ENCODE assay signal across 18 mouse cellular contexts in the genomic region with DNA sequence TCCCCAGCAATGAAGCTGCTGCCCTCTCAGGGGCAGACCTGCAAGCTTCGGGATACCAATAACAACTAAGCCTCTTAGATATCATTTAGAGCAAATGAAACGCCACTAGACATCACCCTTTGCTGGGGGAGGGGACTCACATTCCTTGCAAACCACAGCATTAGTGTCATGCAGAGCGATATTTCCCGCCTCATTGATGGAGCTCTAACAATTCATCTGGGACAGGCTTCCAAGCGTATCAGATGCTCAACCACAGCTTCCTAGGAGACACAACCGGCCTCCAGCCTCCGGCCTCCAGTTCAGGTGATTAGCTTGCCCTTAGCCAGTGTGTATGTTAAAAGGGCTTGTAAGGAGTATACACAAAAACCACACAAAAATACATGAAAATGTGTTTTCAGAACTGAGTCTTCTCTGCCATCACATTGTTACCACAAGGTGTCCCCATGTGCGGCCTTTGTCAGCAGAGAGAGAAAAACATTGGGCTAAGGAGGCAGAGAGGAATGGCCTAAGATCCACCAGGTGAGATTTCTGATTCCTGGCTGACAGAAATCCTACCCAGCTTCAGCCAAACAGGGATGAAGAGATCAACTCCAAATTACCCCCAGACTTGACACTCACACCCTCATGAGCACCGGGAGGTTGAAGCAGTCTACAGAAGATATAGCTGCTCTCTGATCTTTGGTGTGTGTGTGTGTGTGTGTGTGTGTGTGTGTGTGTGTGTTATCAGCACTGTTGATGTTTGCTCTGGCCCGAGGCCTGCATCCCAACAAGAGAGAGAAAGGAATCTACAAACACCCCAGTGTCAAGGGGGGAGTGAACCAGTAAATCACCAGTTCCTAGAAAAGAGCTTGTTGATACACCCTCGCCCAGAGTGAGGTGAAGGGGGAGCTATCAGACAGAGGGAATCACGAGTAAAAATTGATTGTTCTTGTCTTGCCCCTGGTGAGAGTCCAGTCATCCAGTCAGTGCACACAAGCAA. TPM values are rescaled to one million over a fixed set of nuclear protein-coding genes. Genes with fewer than 3 reads are reported as not detected.
A peak's percentile ranks its signal among the peaks of the same experiment; 100 is the strongest.
DNase-seq lines count a peak whose midpoint lies in the region; ATAC-seq and TF ChIP-seq lines count a peak whose summit lies in the region.
"Had no signal": no experiment of that assay in that cellular context is flagged by ENCODE, and none has a peak within 500 bp of the region (broad histone marks: within the 10 kb centered on the region; RNA-seq: fewer than 3 reads in every experiment).

No protein-coding gene starts in this region.

- ATAC-seq in Patski, result no peak
- ATAC-seq: intestine, embryonic 15.5 days had no signal

- in situ Hi-C loops in Patski (cut with MboI; ENCODE audit: low pct_unique_long_range_greater_than_20kb), result no loop called here

- TF ChIP-seq CTCF in Patski (IDR thresholded peaks at IDR 0.05), result peak; percentile 50

- H3K27me3 ChIP-seq in Patski, result peaks cover 4% of the 10 kb centered on the region
- H3K27me3 ChIP-seq: intestine, embryonic 15.5 days; limb, embryonic 12.5 days had no signal

- POLR2A ChIA-PET in Patski (lab: Charles Lee), result no interaction called here

- peak; percentile 12 for DNase-seq in kidney, adult 18-20 months
- no peak for DNase-seq in kidney, adult 8-10 months
- DNase-seq in lung, postnatal 10 days, result peak; percentile 12
- DNase-seq in lung, postnatal 4 days, result no peak
- peak; percentile 7 for DNase-seq in Patski (ENCODE audit: low read depth, low spot score)
- peak; percentile 12 for DNase-seq in kidney, postnatal 14 days
- no peak for DNase-seq in c-Kit-positive CD71-positive TER-119-positive erythroid progenitor cells, embryonic 14.5 days (ENCODE audit: low spot score)
- DNase-seq: adrenal gland, postnatal 36 days; cerebellum, adult 11-12 months; heart, adult 18-20 months; heart, postnatal 14 days; layer of hippocampus, postnatal 36 days; right cerebral cortex, postnatal 14 days; thymus, postnatal 14 days had no signal

- CTCF ChIA-PET in Patski (lab: Charles Lee), result interaction anchor here (0.9 to 1.4 kb wide), 5 partner anchors 10 to 25 kb away, joined by 3 read pairs; no protein-coding TSS in a partner anchor

RNA-seq across cellular contexts. Expression of a gene that starts 9.7 kb away (rescaled TPM):
- polyA plus RNA-seq in Patski (2021), result not detected
- polyA plus RNA-seq: cortical plate, adult 2 months; intestine, embryonic 15.5 days; limb, embryonic 12.5 days; stomach, embryonic 14.5 days had no signal

RNA-seq across cellular contexts. Expression of a gene that starts 22.1 kb away (rescaled TPM):
- polyA plus RNA-seq in Patski (2021), result 0.19 TPM
- polyA plus RNA-seq: cortical plate, adult 2 months; limb, embryonic 12.5 days had no signal

RNA-seq across cellular contexts. Expression of a gene that starts 33.0 kb away (rescaled TPM):
- not detected for polyA plus RNA-seq in Patski (2021)
- polyA plus RNA-seq: intestine, embryonic 15.5 days; limb, embryonic 12.5 days had no signal

RNA-seq across cellular contexts. Expression of a gene that starts 37.7 kb away (rescaled TPM):
- polyA plus RNA-seq in Patski (2021), result 1.3 TPM
- polyA plus RNA-seq: cortical plate, adult 2 months; limb, embryonic 12.5 days had no signal

RNA-seq across cellular contexts. Expression of a gene that starts 51.6 kb away (rescaled TPM):
- polyA plus RNA-seq in Patski (2021), result 0.05 TPM
- polyA plus RNA-seq: cortical plate, adult 2 months; limb, embryonic 12.5 days had no signal

Comparison
In these comparisons a context has a peak if more than half of its experiments do, and no peak if none do; other contexts are left out.
1. DNase-seq: peak in kidney, adult 18-20 months (single experiment), lung, postnatal 10 days (single experiment), Patski (single experiment) and kidney, postnatal 14 days (single experiment); none in kidney, adult 8-10 months (0 of 2), lung, postnatal 4 days (0 of 2) and c-Kit-positive CD71-positive TER-119-positive erythroid progenitor cells, embryonic 14.5 days (single experiment).